Mouse (Mus musculus) adrenal gland, postnatal 36 days (tissue): ENCODE measurements around the gene Stac3. TPM values are rescaled to one million over a fixed set of nuclear protein-coding genes. Genes with fewer than 3 reads are reported as not detected.

Experiments
- DNase-seq, 2 experiments: peaks; one replicate each; pipeline ENCODE4 v3.0.0; 2021; ENCODE audit warnings: mixed read lengths in 1 of 2
- long read RNA-seq, 2 experiments: library from polyadenylated mRNA; stranded (forward); transcript quantifications; one replicate each; pipeline ENCODE4 v2.0.0; 2021; ENCODE audit warnings: borderline sequencing depth in 2 of 2
- total RNA-seq, 2 experiments: library from RNA; stranded (reverse); gene quantifications; 2 replicates each; pipeline ENCODE4 v1.2.3; 2021

Stac3 gene
- total RNA-seq = 1 to 10 TPM; 2.2 to 3.4 TPM
- long read RNA-seq, experiment 1 = 0 reads
- long read RNA-seq, experiment 2 = 0 reads

DNA sequence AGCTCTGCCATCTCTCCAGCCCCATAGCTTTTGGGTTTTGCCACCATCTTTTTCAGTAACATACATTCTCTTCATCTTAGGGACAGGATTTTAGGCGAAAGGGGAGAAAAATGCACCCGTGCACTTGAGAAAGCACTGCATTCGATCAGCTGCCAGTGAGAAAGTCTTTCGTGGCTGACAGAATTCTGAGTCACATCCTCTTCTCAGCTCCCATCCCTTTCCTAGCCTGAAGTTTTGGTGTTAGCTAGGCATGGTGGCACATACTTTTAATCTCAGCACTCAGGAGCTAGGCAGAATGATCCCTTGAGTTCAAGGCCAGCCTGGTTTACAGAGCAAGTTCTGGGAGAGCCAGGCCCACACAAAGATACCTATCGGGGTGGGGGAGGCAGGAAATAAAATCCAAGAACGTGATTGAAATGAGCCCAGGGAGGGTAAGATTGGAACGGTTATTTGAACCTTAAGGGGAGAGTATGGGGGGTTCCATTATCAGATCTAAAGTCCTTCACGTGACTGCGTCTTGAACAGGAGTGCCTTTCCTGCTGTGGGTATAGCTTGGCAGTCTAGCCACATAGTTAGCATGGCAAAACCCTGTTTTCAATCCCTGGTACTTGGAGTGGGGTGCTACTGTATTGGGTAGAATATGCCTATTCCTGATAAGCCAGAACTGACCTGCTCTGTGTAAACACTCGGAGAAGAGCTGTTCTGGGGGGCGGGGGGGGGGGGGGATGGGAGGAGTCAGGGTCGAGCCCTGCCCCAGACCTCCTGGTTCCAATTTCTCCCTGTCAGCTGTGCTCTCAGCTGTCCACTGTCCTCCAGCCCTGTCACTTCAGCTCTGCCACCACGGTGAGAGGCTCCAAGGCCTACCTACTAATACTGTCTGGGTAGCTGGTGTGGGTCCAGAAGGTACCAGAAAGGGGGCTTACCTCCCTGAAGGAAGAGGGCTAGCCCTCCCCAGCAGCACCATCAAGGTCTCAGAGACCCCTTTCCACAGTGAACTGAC, at the start of gene Stac3:
Gene Stac3 (plus strand): TSS at position 793 of the 1,000 bp plus-strand sequence.
- no peak for DNase-seq

DNA sequence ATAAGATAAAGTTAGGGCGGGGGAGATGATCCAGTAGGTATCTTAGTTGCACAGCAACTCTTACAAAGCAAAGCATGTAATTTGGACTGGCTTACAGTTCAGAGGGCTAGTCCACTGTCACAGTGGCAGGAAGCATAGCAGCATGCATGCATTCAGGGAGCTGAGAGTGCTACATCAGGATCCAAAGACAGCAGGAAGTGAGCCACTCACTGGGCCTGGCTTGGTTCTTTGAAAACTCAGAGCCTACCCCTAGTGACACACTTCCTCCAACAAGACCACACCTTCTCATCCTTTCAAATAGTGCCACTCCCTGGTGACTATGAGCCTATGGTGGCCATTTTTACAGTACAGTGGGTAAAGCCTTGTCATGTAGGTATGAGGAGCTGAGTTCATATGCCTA, 47.8 kb upstream of the Stac3 start:
- DNase-seq = no peak

DNA sequence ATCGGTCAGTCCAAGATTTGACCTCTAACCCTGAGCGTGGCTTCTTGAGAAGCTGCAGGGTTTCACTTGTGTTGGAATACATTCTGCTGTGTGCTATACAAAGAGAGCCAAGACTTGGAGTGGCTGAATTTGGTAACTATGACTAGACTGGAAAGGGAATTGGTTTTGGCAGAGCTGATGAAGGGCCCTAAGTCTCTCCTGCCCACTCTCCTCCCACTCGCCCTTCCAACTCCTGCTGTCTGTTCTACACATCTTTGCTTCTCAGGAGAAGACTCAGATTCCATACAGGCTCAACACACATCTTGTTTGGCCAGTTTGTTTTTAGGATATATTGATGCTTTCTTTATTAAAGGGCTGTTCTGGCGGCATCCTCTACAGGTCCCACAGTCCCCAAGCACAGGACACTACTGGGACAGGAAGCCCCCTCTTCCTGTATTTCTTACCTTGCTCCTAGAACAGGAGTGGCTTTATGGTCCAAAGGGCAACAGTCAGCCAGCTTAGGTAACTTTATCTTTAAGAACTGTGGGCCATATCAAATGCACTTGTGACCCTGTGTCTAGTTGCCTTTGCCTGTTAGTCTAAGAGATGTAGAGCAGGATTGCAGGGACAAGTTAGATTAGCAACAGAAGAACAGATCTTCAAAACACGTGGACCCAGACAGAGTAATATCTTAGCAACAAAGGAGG, 38.9 kb upstream of the Stac3 start:
- no peak for DNase-seq

DNA sequence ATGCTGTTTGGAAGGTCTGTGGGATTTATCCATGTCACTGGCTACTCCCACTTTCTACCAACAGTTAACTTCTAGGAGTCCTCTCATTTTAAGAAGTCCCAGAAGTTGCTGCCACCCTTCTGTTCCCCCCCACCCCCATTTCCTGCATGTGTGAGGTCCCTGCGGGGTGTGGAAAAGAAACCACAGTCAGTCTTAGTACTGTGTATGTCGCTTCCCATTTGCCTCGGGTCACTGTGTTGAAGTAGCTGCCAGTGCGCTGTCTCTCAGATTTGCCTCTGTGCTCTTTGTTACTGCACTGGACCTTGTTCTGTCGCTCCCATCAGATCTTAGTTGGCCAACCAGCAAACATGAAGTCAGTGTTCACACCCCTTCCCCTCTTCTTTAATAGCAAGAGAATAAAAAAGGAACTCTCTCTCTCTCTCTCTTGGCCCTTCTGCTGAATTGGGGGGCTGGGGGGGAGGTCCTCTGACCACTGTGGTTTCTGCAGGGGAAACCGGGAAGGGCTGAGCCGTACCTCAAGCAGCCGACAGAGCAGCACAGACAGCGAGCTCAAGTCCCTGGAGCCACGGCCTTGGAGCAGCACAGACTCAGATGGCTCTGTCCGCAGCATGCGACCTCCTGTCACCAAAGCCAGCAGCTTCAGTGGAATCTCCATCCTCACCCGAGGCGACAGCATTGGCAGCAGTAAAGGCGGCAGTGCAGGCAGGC, 30.1 kb upstream of the Stac3 start:
- no peak for DNase-seq

DNA sequence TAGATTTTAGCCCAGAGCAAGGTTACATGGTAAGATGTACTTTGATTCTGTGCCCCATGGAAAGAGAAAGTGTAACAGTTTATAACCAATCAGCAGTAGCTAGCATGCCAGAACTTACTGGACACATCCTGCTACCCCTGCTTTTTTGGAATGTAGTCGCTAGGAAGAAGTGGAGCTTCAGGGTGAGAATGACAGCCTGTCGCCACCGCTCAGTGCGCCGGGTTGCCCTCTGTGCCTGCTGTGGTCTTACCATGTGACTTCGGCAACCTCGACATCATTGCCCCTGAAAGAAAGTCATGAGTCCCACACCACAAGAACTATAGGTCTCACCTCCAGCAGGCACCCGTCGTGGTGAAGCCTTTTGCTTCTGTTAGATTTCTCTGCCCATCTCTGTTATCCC, 28.8 kb upstream of the Stac3 start:
- DNase-seq = no peak

DNA sequence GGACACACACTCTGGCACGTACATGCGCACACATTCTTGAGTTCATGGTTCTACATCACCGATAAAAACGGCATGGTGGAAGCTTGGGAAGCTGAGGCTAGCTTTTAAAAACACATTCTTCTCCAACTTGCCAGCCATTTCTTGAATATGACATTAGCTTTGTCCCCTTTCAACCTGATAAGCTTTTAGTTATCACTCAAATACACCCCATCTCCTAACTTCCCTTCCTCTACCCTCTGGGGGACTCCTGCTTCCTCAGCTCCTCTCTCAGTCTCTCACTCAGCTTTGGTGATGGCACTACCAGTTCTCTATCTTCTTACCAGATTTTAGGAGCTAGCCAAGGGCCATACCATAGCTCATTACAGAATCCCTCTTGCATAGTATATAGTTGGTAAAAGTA, 26.3 kb upstream of the Stac3 start:
- DNase-seq = no peak

DNA sequence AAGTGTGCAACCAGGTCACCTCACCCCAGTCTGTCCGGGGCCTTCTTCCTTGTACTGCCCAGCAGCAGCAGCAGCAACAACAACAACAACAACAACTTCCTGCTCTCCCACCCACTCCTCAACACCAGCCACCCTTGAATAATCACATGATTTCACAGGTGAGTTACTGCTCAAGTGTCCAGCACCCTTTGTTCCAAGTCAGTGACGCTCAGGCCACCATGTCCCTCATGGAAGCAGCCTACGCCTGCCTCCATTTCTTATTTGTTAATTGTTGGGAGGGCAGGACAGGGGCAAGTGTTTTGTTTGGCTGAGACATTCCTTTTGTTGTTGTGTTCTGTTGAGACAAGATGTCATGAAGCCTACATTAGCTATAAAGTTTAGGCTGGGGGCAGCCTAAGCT, 24.9 kb upstream of the Stac3 start:
- no peak for DNase-seq

DNA sequence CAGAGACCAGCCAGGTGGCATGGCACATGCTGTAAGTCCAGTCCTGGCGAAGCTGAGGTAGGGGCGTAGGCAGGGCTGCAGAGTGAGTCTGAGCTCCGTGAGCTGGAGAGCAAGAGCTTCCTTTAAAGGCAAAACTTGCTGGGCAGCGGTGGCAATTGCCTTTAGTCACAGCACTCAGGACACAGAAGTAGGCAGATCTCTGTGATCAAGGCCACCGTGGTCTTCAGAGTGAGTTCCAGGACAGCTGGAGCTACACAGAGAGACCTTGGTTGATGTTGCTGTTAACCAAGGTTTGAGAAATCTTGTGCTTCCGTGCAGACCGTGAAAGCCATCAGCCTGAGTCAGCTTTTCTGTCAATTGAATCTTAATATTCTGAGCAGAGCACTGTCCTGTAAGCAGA, 24.2 kb upstream of the Stac3 start:
- DNase-seq = peak; percentile 57 to 58

DNA sequence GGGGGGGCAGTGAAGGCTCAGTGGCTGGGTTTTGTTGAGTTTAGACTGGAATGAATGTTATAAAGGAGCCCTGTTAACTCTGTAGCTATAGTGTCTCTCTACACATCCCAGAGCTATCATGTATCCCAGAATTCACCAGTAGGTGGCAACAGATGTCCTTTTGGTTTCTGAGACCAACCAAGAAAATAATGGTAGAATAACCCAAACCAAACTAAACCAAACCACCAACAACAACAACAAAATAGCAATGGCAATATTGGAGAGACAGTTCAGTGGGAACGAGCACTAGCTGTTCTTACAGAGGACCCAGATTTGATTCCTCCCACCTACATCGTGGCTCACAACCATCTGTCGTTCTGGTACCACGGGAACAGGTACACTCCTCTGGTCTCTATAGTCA, 22.4 kb upstream of the Stac3 start:
- DNase-seq = peak in 1 of 2 experiments; percentile 45

DNA sequence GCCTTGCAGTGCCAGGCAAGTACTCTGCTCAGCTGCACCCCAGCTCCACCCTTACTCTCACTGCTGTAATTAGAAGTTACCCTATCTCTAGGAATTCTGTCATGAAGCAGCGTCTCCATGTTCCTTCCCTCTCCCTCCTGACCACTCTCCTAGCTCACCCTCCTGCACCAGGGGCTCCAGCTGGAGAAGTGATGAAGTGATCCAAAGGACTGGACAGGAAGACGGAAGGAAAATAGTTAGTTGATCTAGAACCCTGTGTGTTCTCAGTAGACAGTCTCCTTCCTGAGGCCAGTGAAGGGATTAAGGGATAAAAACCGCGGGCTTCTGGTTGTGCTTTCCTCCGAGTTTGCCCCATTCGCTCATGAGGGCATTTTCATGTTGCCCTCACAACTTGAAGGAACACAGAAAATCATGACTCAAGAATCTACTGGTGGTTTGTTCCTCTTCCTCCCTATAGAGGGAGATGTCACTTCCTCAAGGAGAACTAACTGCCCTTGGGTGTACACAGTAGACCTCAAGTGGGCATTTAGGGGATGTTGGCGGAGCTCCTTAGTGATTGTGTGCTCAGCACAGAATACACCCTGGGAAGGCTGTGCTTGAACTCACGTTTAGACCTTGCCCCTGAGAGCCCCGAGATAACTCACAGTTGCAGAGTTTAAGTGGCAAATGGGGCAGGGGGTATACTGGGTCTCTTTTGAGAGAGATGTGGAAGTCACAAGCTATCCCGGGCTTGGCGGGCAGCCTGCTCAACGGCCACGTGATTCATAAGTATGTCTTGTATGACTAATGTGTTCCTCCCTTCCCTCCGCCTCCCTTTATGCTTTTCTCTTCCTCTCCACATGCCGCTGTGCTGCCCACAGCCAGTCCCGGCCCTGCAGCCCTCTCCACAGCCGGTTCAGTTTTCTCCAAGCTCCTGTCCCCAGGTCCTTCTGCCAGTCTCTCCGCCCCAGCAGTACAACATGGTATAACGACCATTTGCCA, 20.4 kb upstream of the Stac3 start:
- peak; percentile 83 to 86 for DNase-seq

DNA sequence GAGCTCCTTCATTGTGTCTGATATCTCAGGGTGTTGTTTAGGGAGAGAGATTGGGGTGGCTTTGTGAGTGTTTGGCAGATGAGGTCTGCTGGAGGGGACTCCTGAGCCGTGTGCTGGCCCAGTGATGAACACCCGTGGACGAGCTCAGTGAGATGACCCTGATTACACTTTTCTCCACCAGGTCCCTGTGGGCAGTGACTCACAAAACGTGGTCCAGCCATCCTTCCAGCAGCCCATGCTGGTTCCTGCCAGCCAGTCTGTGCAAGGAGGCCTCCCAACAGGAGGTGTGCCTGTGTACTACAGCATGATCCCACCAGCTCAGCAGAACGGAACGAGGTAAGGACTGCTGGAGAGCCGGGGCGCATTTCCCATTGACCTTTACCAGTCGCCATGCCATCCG, 16.3 kb upstream of the Stac3 start:
- no peak for DNase-seq

DNA sequence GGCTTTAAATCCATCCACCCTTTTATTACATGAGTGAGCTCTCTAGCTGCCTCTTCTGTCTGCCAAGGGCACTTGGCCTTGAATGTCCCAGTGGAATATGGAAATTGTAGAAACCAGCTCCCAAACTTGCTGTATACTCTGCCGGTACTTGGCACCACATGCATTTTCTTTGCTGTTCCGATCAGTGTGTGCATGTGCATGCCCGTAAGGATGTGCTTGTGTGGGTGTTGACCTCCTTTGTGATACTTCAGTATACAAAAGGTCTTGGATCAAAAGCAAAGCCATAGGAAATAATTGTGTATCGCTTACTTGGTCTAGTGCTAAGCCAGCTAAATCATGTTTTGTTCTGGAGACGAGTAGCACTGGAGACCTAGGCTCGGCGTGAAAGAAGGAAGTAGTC, 12.6 kb upstream of the Stac3 start:
- DNase-seq = no peak

DNA sequence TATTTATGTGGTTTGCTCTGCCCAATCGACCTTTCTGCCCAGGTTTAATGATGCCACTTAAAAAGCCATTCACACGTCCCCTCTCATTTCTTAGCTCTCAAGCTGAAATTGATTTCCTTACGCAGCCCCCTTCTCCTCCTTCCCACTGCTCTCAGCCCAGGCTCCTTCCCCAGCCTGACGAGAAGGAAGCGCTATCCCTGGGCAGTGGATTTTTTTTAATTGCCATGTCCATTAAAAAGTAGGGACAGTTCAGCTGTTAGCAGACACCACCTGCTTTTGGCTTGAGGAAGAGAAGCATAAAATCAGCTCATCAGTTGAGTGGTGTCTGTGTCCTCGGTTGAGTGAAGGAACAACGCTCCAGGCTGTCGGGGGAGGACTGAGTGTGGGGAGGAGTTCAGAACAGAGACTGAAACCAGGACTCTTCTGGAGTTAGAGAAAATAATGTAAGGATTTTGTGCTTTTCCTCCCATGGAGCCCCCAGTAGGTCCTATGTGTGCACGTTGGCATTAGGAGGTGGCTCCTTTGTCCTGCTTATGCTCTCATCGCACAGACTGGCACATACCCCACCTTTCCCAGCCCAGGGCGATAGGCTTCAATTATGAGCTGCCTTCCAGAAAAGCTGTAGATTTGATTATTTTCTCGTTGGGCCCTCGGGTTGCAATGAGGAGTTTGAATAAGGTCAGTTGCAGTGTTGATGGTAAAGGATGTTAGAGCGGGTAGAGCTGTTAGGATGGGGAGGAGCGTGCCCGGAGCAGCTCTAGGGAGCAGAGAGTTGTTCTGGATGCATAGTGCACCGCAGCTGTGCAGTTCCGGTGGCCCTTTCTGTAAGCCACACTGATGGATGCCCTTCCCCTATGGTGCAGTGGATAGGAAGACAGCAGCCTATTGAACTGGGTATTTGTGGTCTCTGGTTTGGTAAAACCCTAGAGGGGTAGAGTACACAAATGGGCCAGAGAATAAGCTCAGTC, 11.0 kb upstream of the Stac3 start:
- DNase-seq = no peak

DNA sequence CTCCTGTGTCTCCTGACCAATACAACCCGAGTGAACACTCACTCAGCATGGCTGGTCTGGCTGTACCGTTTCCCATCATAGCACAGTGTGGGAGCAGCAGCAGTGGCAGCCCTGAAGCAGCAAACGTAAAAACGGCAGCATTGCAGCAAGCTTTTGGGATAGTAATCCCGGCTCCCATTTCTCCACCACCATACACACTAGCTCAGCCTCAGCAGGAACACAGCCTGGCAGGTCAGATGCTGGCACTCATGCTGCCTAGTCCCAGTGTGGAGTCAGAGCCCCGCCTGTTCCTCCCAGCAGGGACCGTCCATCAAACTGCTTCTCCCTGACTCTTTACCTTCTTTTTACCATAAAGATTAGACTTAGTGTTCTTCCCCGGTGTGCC, 10.4 kb upstream of the Stac3 start:
- no peak for DNase-seq

DNA sequence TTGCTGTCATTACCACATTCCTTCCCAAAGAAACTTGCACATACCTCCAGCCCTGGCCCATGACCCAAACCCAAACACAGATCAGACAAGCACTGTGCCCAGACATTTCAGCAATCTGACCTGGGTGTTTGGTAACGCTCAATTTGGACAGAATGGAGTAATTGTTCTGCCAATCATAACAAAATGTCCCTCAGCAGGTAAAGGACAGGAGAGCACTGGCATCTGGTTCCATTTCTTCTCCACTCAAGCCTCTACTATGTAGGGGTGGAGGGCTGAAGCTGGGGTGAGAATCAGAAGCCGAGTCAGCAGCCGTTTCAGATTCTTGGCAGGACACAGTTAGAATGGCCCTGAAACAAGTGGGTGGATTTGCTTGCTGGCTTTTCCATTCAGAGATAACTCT, 9.4 kb upstream of the Stac3 start:
- DNase-seq = peak; percentile 45 to 58

DNA sequence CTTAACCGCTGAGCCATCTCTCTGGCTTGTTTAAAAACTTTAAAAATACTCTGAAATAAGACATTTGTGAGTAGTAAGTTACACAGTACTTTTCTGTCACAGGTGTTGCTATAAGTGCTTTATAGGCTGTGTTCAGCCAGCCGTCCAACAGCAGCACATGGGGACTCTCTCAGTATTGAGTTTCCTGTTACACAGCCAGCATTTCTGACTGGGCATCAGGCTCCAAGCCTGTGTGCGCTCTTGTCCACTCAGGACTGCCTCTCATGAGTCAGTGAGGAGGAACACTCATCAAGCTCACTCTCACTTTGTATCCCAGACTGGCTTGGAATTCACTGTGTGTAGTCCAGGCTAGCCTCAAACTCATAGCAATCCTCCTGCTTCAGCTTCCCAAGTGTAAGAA, 5.3 kb upstream of the Stac3 start:
- DNase-seq = no peak

DNA sequence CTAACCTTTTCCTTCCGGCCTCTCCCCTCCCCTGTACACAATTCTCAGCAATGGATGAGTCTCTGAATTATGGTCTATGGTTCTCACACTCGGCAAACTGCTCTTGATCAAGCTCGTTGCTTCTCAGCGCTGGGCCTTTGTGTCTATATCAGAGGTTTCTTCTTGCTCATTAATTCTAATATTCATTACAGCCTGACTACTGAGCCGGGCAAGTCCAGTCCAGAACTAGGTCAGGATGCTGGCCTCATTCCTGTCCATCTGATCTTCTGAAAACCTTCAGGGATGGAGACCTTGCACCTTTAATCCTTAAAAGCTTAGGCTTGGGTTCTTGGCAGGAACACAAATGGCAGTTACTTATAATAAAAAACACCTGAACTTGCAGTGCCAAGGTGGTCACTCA, 2.0 kb upstream of the Stac3 start:
- DNase-seq = no peak

DNA sequence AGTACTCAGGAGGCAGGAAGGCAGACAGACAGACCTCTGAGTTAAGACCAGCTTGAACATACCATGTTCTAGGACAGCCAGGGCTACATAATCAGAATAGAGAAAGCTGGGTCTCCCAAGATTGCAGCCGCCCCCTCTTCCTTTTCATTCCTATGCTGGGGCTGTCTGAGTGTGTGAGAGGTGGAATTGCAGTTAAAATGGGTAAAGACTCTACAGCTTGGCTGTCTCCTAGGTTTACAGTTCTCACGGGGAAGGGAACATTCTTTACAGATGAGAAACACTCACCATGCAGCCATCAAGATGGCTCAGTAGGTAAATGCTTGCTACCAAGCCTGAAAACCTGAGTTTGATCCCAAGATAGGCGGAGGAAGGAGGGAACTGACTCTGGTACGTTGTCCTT, 1.4 kb upstream of the Stac3 start:
- DNase-seq = no peak

DNA sequence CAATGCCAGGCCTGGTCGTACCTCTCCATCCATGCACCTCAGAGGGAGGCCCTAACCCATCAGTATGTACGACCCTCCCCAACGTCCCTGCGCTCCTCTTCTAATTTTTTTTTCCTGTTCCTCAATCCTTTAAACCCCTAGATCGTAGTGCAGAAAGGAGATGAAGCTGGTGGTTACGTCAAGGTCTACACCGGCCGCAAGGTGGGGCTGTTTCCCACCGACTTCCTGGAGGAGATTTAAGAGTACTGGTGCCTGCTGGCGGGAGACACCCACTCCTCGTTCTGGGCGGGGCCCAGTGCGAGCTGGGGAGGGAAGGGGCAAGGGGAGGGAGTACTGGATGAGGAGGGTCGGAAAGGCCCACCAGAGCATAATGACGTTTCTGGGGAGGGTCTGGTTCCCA, 6.8 kb downstream of the Stac3 start:
- DNase-seq = peak; percentile 70 to 76
